Mouse (Mus musculus) embryonic stem cell, embryonic (primary cell): Measurements from ENCODE around the gene Olfr1367.

Source experiments
- CTCF ChIA-PET, 4 experiments: fragments of 300-600 bp in 2 of 4; fragments of 350-600 bp in 2 of 4; sonication (Branson Sonifier 250); formaldehyde crosslinking; loops; one replicate each; lab custom pipeline; 2022; ENCODE audit warnings: inconsistent platforms in 2 of 4; lab: Charles Lee
- POLR2A ChIA-PET, 4 experiments: fragments of 300-600 bp in 2 of 4; fragments of 350-600 bp in 2 of 4; sonication (Branson Sonifier 250); formaldehyde crosslinking; loops; one replicate each; lab custom pipeline; 2022; ENCODE audit warnings: antibody characterized with exemption in 4 of 4, inconsistent platforms in 1 of 4; lab: Charles Lee

Olfr1367 gene

DNA sequence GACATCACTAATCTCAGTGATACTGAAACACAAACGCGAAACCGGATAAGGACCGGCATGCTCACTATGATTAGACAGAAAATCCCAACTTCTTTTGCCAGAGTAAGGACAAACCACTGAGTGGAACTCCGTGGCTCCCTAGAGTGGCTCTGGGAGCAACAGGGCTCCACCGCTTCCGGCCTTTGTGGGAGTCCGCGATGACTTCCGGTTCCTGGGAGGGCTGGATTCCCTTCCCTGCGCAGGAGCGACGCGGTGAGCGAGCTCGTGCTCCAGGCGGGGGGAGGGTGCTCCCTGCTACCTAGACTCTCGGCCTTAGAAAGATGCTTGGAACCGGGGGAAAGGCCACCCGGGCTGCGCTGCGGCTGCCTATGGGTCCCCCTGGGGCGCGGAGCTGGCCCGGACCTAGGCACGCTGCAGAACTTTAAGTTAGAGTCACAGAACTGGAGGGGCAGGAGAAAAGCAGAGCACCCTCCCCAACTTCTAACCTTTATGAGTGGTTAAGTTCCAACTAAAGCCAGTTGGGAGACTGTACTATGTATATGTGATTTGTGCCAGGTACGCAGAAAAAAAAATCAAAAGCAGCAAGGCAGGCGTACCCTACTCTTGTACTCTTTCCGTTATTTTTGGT is 16.0 kb downstream of the Olfr1367 start, which contains the start of gene Zscan12:
TSS of gene Zscan12 (plus strand) at position 200 of the 628 bp plus-strand sequence.
- ChIA-PET CTCF (interaction anchor here in 1 of 4 experiments (0.6 kb wide), 1 partner anchor 39 kb away, joined by 3 read pairs; no protein-coding TSS in a partner anchor), POLR2A (interaction anchor here (0.6 to 4.4 kb wide), 23 partner anchors 10 to 424 kb away, joined by 3 to 17 read pairs (median 6); partner anchors contain the start of genes Zkscan3 (in 3 of the 4), Zkscan8 (in 3 of the 4), Hist1h3h (in 2 of the 4) and Hist1h2an (in 1 of the 4))

DNA sequence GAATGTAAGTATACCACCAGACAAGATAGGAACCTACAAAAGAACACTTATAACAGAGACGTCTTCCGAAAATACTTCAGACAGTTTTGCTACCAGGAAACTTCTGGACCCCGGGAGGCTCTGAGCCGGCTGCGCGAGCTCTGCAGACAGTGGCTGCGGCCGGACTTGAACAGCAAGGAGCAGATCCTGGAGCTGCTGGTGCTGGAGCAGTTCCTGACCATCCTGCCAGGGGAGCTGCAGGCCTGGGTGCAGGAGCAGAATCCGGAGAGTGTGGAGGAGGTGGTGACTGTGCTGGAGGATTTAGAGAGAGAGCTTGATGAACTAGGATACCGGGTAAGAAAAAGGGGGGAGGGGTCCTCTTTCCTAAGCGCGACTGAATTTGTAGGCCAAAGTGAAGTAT is 17.0 kb downstream of the Olfr1367 start:
- ChIA-PET POLR2A (interaction anchor here (0.6 to 4.4 kb wide), 13 partner anchors 9 to 364 kb away, joined by 3 to 17 read pairs (median 4); partner anchors contain the start of genes Zkscan8 (in 2 of the 4), Hist1h2ai (in 1 of the 4), Hist1h2bl (in 1 of the 4) and Hist1h3h (in 1 of the 4)), CTCF (no interaction called here)

DNA sequence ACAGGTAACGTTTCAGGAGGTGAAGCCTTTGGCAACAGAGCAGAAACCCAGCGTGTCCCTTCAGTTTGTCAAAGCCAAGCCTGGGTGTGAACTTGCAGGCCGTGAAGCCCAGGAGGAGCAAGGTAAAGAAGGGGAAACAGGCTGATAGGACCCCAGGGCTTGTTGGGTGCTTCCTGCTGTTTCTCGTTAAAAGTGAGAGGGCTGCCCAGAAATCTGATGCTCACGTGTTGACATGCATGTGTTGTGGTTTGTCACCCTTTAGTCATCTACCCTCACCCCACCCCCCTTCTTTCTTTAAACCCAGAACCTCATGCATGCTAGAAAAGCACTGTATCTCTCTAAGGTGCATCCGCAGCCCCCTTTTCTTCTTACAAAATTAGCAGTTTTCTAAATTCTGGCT is 19.9 kb downstream of the Olfr1367 start:
- ChIA-PET CTCF (no interaction called here), POLR2A (no interaction called here)

DNA sequence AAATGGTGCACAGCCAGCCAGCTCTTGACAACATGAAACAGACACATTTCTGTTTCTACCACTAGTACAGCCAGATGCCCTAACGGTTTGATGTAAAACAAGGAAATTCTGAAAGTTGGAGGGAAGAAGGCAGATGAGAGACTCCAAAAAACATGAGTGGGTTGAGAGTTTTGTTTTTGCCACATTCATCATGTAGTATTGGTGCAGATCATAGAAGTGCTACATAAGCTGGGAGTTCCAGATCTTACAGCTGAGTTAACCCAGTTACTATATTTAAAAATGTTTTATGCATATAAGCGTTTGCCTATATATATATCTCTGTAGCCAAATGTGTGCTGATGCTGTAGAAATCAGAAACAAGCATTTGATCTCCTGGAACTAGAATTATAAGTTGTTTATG is 26.0 kb downstream of the Olfr1367 start:
- CTCF ChIA-PET: no interaction called here
- POLR2A ChIA-PET: interaction anchor here in 1 of 4 experiments (0.6 to 2.0 kb wide), 2 partner anchors 10 to 29 kb away, joined by 3 to 9 read pairs; partner anchors contain the start of gene Zscan12

DNA sequence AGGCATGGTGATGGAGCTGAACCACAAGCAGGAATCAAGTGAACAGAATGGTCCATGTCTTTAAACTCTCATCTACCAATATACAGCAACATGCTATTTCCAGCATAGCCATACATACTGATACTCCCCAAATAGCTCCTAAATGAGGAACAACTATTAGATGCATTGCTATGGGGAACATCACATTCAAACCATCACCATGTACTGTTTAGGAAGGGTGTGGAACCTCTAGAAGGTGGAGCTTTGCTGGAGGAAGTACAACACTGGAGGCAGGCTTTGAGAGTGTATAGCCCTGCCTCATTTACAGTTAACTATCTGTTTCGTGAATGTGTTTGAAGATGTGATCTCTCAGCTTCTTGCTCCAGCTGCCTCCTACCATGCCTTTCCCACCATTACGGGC is 31.1 kb downstream of the Olfr1367 start:
- POLR2A ChIA-PET: no interaction called here

DNA sequence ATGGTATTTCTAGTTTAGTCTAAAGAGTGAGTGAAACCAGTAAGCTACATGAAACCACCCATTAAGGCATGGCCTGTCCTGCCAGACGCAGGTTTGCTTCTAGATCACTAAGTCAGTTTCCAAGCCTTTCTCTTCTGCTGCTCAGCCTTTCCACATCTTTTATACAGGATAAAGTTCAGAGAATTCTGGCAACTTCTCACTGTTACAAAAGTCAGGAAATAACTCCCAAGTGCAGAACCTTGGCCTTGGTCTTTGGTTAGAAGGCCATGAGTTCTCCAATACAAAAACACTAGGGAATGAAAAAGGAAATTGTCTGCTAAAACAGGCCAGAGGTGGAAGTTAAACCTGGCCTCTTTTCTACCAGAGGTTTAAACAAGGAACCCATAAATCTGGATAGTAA is 48.5 kb downstream of the Olfr1367 start:
- CTCF ChIA-PET: no interaction called here

More for the DNA sequence above, 31.1 kb downstream of the Olfr1367 start:
- CTCF ChIA-PET: interaction anchor here in 1 of 4 experiments (0.6 kb wide), 1 partner anchor 56 kb away, joined by 4 read pairs; no protein-coding TSS in a partner anchor

DNA sequence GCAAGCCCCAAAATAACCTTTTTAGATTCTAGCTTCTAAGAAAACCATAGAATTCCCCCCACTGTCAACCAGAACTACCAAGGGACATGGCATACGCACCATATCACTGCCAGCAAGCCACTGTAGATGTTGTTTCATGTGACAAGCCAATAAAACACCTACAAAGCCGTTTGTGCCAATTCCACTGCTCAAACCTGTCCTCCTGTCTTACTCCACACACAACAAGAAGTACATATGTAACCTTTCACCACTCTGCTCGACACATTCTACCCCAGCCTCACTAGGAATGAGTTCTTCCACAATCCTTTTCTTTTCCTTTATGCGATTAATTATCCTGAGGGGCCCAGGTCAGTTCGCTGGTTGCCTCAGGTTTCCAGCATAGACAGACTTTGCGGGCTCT is 48.9 kb downstream of the Olfr1367 start:
- CTCF ChIA-PET: interaction anchor here in 1 of 4 experiments (0.5 kb wide), 1 partner anchor 1104 kb away, joined by 3 read pairs; no protein-coding TSS in a partner anchor
- POLR2A ChIA-PET: interaction anchor here in 2 of 4 experiments (0.6 to 1.4 kb wide), 2 partner anchors 19 to 146 kb away, joined by 3 to 5 read pairs; no protein-coding TSS in a partner anchor

More for the DNA sequence above, 48.5 kb downstream of the Olfr1367 start:
- POLR2A ChIA-PET: interaction anchor here in 2 of 4 experiments (0.5 to 1.1 kb wide), 3 partner anchors 11 to 968 kb away, joined by 3 to 5 read pairs (median 4); no protein-coding TSS in a partner anchor

DNA sequence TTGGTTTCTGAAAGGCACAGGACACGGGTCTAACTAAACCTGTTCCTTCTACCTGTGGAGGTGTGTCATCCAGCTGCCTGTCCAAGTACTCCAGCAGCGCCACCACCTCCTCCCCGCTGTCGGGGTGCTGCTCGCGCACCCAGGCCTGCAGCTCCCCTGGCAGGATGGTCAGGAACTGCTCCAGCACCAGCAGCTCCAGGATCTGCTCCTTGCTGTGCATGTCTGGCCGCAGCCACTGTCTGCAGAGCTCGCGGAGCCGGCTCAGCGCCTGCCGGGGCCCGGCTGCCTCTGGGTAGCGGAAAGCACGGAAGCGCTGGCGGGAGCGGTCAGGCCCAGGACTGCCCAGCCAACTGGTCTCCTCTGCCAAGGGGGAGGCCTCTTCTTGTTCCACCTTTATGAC is 49.3 kb downstream of the Olfr1367 start:
- ChIA-PET CTCF (interaction anchor here in 1 of 4 experiments (0.5 kb wide), 1 partner anchor 1104 kb away, joined by 3 read pairs; no protein-coding TSS in a partner anchor), POLR2A (interaction anchor here in 1 of 4 experiments (0.9 to 1.4 kb wide), 4 partner anchors 11 to 44 kb away, joined by 3 to 4 read pairs (median 3); no protein-coding TSS in a partner anchor)

DNA sequence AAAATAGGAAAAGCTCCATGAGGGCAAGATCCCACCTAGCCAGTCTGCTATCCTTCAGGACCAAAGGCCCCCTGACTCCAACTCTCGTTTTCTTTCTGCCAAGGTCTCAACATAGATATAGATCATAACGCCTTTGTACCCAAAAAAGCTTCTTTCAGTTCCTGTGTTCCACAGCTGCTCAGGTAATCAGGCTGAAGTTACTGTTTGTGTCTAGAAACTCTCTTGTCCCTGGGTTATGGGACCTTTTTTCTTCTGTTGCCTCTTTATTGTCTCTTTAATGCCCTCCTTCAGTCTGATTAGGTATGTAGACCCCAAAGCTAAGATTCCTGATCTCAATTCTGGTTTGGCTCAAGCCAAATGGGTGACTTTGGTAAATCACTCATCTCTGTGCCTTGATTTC is 50.8 kb downstream of the Olfr1367 start:
- ChIA-PET CTCF (interaction anchor here in 1 of 4 experiments (0.5 kb wide), 1 partner anchor 119 kb away, joined by 6 read pairs; no protein-coding TSS in a partner anchor), POLR2A (interaction anchor here in 2 of 4 experiments (1.2 to 3.3 kb wide), 7 partner anchors 9 to 42 kb away, joined by 3 to 14 read pairs (median 6); partner anchors contain the start of gene Zscan12 (in 1 of the 2))
